Mouse (Mus musculus) midbrain, embryonic 10.5 days (tissue): ENCODE measurements around the gene Tmem238. TPM values are rescaled to one million over a fixed set of nuclear protein-coding genes. Genes with fewer than 3 reads are reported as not detected.
"Not testable (repeated sequence)": the region's sequence is repeated elsewhere in the genome, so short reads cannot be mapped to it uniquely, and the experiment has no call there.

Source experiments
- DNase-seq: peaks from one replicate; pipeline ENCODE4 v3.0.0-alpha.2; 2017; ENCODE audit warnings: low spot score
- H3K27ac ChIP-seq: fragments of 300-500 bp; sonication (generic); replicated peaks from 2 replicates; pipeline ENCODE4 v1.5.1; 2016; ENCODE audit warnings: mild to moderate bottlenecking
- H3K27me3 ChIP-seq: fragments of 300-500 bp; sonication (generic); 2 replicates; pipeline ENCODE4 v1.6.1; 2016; ENCODE audit warnings: low read depth, mild to moderate bottlenecking; ENCODE audit not compliant: poor library complexity, severe bottlenecking
- H3K36me3 ChIP-seq: fragments of 300-500 bp; sonication (generic); 2 replicates; pipeline ENCODE4 v1.6.1; 2016; ENCODE audit warnings: mild to moderate bottlenecking, moderate library complexity
- H3K4me1 ChIP-seq: fragments of 300-500 bp; sonication (generic); 2 replicates; pipeline ENCODE4 v1.6.1; 2016
- H3K4me3 ChIP-seq: fragments of 300-500 bp; sonication (generic); 2 replicates; pipeline ENCODE4 v1.5.1; 2016; ENCODE audit warnings: mild to moderate bottlenecking, moderate library complexity
- H3K9me3 ChIP-seq: fragments of 300-500 bp; sonication (generic); replicated peaks from 2 replicates; pipeline ENCODE4 v1.6.1; 2016; ENCODE audit warnings: mild to moderate bottlenecking
- WGBS: fragments of 180-500 bp; shearing (Covaris S2); methylation state at CpG from one replicate; pipeline ENCODE4 v1.1.7; 2016; 5-methylcytosine and 5-hydroxymethylcytosine counted together
- polyA plus RNA-seq: library from polyadenylated mRNA; unstranded; fragments of >200 nt; fragmentation: Nextera tagmentation; extraction: Ambion mirVana; gene quantifications from 2 replicates; pipeline ENCODE4 v1.2.1, GENCODE M21; 2016

Gene Tmem238
- polyA plus RNA-seq, 1 experiment from 2014 or later: 3.4 TPM

DNA sequence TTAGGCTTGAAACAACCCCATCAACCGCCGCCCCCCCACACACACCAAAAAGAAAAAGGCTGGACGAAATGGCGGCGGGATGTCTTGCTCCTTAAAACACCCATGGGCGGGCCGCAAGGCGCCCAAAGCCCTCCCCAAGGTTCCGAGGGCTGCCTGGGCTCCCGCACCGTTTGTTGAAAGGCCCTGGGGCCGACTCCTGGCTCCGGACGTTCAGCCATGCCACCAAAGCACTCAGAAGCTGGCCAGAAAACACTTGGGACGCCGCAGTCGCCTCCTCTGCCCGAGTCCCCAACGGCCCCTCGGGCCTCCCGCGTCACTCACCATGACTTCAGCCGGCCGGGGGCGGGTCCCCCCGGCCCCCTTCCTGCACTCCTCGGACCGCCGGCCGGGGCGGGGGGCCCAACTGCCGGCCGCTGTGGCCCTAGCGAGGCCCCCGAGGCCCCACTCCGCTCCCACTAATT is 22.4 kb upstream of the Tmem238 start:
- Histone ChIP-seq H3K4me1 (peaks cover 36% of the 10 kb centered on the region), H3K27me3 (no peaks in the 10 kb centered on the region), H3K4me3 (peak overlapping the region; percentile 83), H3K27ac (peak overlapping the region; percentile 97), H3K9me3 (no peaks in the 10 kb centered on the region), H3K36me3 (peaks cover 41% of the 10 kb centered on the region)
- WGBS: under 1% methylated on average over 36 of the region's 36 CpGs
- peak; percentile 60 for DNase-seq

DNA sequence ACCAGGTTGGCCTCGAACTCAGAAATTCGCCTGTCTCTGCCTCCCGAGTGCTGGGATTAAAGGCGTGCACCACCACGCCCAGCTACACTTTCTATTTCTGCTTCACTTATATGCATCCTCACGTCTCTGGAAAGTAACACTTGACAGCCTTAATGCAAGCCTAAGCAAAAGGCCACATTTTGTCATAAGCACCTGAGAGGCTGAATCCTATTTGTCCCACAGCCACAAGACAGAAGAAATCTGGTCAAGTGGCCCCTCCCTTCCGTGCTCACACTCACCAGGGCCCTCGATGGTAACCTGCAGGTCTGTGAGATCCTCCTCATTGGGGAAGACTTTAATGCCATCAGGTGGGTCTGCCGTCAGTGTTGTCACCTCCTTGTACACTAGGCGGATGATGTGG is 21.7 kb upstream of the Tmem238 start:
- peak overlapping the region; percentile 97 for H3K27ac ChIP-seq
- peaks cover 49% of the 10 kb centered on the region for H3K36me3 ChIP-seq
- 47% methylated on average over 10 of the region's 10 CpGs for WGBS
- not testable (repeated sequence) for H3K27me3 ChIP-seq, DNase-seq, H3K9me3 ChIP-seq
- peak overlapping the region; percentile 83 for H3K4me3 ChIP-seq
- peaks cover 36% of the 10 kb centered on the region for H3K4me1 ChIP-seq

DNA sequence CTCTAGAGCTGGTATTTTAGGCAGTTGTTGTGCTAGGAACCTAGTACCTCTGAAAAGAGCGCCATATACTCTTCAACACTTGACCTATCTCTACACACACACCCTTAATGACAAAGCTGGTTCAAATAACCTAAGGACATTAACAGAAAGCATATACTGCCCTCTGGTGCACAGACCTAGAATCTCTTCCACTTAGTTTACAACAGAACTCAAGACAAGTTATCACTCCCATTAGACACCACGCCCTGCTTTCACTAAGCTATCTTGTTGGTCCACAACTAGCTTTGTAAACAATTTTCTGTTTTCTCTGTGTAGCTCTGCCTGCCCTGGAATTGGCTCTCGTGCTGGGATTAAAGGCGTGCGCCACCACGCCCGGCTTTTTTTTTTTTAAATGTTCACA is 17.3 kb upstream of the Tmem238 start:
- H3K4me1 ChIP-seq: peaks cover 29% of the 10 kb centered on the region
- H3K27me3 ChIP-seq: no peaks in the 10 kb centered on the region
- 95% methylated on average over 7 of the region's 7 CpGs for WGBS
- no peak overlapping the region for H3K27ac ChIP-seq
- H3K9me3 ChIP-seq: no peaks in the 10 kb centered on the region
- H3K4me3 ChIP-seq: no peak overlapping the region
- DNase-seq: no peak
- H3K36me3 ChIP-seq: peaks cover 75% of the 10 kb centered on the region

DNA sequence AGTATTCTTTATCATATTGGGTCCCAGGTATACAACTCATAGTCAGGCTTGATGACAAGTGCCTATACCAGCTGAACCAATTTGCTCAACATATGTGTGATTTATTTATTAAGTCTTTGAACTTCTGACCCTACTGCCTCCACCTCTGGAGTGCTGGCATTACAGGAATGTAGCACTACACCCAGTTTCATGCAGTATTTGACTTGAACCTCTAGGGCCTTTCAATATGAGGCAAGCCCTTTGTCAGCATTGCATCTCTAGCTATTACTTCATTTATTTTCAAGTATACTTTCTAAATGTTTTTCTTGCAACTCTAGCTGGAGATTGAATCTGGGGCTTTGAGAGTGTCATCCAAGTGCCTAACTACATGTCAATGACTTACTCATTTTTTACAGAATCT is 12.8 kb upstream of the Tmem238 start:
- H3K4me3 ChIP-seq: no peak overlapping the region
- no peak for DNase-seq
- no peaks in the 10 kb centered on the region for H3K9me3 ChIP-seq
- H3K4me1 ChIP-seq: no peaks in the 10 kb centered on the region
- H3K27me3 ChIP-seq: no peaks in the 10 kb centered on the region
- H3K36me3 ChIP-seq: peaks cover 51% of the 10 kb centered on the region
- no peak overlapping the region for H3K27ac ChIP-seq

DNA sequence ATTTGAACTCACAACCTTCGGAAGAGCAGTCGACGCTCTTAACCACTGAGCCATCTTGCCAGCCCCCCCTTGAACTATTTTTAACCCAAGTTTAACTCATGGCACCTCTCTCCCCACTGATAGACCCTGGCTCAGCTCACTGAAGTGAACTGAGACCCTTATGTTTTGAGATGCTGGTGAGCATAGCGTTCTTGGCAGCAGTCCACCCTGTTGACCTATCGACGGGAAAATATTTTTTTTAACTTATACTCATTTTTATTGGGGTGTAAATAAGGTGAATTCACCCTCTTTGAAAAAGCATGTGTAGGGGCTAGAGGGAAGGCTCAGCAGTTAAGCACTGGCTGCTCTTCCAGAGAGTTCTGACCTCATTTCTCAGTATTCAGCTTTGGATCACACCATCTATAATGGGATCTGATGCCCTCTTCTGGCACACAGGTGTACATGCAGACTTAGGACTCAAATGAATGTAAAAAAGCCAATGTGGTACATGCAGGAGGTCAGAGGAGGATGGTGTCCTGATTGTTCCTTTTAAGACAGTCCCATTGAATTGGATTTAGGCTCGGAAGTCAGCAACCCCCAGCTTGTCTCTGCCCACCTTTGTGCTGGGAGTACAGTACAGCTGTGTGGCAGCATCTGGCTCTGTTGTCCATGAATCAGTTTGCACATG is 6.4 kb upstream of the Tmem238 start:
- no peak for DNase-seq
- H3K36me3 ChIP-seq: peaks cover 51% of the 10 kb centered on the region
- H3K27ac ChIP-seq: no peak overlapping the region
- peaks cover 1% of the 10 kb centered on the region; the same call in 1 of the 2 replicates for H3K27me3 ChIP-seq
- H3K4me1 ChIP-seq: peaks cover 15% of the 10 kb centered on the region
- WGBS: 73% methylated on average over 7 of the region's 7 CpGs
- H3K4me3 ChIP-seq: no peak overlapping the region
- no peaks in the 10 kb centered on the region for H3K9me3 ChIP-seq

DNA sequence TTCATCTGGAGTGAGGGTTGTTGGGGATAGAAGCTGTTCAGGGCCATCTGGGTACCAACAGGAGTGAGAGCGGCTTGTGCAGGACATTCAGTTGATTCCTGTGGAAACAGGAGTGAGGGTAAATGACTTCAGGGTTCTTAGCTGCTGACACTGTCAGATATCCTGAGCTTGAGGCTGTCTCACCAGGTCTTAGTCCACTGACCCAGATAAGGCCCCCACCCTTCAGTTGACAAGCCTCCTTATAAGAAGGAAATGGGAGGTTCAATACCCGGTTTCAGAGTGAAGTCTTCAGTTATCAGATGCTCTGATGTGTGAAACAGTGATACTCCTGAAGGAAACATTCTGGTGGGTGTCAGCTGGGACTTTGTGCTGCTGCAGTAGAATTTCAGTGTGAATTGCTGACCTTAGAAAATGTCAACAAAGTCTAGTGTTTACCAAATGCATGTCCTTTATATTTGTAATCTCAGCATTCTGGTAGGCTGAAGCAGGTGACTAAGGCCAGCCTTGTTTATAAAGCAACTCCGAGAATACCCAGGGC is 5.2 kb upstream of the Tmem238 start:
- H3K27ac ChIP-seq: no peak overlapping the region
- peaks cover 15% of the 10 kb centered on the region for H3K4me1 ChIP-seq
- H3K4me3 ChIP-seq: peak overlapping the region; percentile 80
- peaks cover 12% of the 10 kb centered on the region for H3K27me3 ChIP-seq
- 88% methylated on average over 3 of the region's 3 CpGs for WGBS
- no peak for DNase-seq
- H3K9me3 ChIP-seq: no peaks in the 10 kb centered on the region
- H3K36me3 ChIP-seq: peaks cover 51% of the 10 kb centered on the region

DNA sequence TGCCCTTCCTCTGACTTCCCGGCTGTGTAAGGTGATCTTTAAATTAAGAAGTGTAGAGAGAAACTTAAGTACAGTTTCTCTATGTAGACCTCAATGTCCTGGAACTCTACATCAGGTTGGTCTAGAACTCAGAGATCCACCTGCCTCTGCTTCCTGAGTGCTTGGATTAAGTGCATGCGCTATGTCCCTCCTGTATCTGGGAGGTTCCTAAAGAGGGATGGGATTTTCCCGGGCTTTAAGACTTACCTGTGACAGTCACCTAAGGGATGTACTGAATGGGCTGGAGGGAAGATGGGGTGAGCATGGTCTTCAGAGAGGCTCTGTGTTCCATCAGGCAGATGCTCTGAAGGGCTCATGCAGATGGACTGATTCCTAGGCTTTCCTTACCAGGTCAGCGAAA is 4.2 kb upstream of the Tmem238 start:
- H3K27me3 ChIP-seq: peaks cover 22% of the 10 kb centered on the region
- no peak for DNase-seq
- no peaks in the 10 kb centered on the region for H3K9me3 ChIP-seq
- WGBS: 39% methylated on average over 4 of the region's 4 CpGs
- H3K4me1 ChIP-seq: peaks cover 26% of the 10 kb centered on the region
- peaks cover 49% of the 10 kb centered on the region for H3K36me3 ChIP-seq
- H3K27ac ChIP-seq: peak overlapping the region; percentile 93
- H3K4me3 ChIP-seq: peak overlapping the region; percentile 80

DNA sequence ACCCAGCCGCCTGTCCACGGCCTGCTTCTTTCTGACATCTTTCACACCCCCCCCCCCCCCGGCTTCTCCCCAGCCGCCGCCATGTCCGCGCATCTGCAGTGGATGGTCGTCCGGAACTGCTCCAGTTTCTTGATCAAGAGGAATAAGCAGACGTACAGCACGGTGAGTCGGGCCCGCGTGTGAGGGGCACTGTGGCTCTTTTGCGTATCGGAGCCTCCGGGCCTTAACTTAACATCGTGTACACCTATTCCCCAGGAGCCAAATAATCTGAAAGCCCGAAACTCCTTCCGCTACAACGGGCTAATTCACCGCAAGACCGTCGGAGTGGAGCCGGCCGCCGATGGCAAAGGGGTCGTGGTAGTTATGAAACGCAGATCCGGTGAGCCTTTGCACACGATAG is 3.8 kb upstream of the Tmem238 start:
- H3K4me1 ChIP-seq: peaks cover 29% of the 10 kb centered on the region
- under 1% methylated on average over 31 of the region's 31 CpGs for WGBS
- H3K9me3 ChIP-seq, DNase-seq: not testable (repeated sequence)
- peak overlapping the region; percentile 93 for H3K27ac ChIP-seq
- peaks cover 26% of the 10 kb centered on the region for H3K27me3 ChIP-seq
- H3K4me3 ChIP-seq: peak overlapping the region; percentile 80
- peaks cover 48% of the 10 kb centered on the region for H3K36me3 ChIP-seq

DNA sequence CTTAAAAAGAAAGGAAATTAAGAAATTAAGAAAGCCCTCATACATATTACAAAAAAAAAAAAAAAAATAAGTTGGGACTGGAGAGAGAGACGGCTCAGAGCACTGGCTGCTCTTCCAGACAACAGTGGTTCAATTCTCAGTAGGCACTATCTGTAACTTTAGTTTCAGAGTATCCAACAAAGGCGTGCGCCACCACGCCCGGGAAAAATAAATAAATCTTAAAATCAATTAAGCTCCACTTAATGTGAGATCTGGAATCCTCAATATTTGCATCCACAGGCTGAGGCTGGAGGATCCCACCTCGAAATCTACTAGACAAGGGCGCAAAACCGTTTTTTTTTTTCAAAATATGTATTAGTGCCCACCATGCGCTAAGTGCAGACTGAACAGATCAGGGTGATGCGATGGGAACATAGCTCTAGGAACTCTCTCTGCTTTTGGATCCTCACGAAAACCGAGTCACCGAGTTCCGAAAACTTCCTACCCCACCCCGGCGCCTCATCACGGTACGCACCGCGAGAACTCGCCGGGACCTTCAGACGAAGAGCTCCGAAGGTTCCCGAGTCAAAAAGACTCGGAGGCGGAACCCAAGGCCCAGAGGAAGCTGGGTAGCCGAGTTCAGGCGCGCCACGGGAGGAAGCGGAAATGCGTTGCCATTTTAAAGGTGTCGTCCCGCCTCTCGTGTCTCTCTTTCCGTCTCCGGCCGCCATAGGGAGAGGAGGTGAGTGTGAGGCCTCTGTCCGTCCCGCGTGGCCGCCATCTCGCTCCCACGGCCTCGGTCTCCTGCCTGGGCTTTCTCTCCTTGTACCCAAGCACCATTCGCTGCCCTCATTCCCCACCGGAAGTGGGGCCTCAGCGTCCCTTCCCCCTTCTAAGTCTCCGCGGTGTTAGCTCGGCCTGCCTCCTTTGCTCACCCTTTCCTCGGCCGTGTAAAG is 3.1 kb upstream of the Tmem238 start, which contains the start of gene Rpl28:
TSS of gene Rpl28 (plus strand) at position 597 of the 935 bp plus-strand sequence.
- peak; percentile 96 for DNase-seq
- H3K4me3 ChIP-seq: peak within 1 kb of the TSS; percentile 80
- peak within 1 kb of the TSS; percentile 93 for H3K27ac ChIP-seq
- H3K9me3 ChIP-seq: no peaks in the 10 kb centered on the region
- H3K4me1 ChIP-seq: peaks cover 29% of the 10 kb centered on the region
- peaks cover 41% of the 10 kb centered on the region for H3K36me3 ChIP-seq
- H3K27me3 ChIP-seq: peaks cover 33% of the 10 kb centered on the region
- WGBS: 2% methylated on average over 54 of the region's 54 CpGs

DNA sequence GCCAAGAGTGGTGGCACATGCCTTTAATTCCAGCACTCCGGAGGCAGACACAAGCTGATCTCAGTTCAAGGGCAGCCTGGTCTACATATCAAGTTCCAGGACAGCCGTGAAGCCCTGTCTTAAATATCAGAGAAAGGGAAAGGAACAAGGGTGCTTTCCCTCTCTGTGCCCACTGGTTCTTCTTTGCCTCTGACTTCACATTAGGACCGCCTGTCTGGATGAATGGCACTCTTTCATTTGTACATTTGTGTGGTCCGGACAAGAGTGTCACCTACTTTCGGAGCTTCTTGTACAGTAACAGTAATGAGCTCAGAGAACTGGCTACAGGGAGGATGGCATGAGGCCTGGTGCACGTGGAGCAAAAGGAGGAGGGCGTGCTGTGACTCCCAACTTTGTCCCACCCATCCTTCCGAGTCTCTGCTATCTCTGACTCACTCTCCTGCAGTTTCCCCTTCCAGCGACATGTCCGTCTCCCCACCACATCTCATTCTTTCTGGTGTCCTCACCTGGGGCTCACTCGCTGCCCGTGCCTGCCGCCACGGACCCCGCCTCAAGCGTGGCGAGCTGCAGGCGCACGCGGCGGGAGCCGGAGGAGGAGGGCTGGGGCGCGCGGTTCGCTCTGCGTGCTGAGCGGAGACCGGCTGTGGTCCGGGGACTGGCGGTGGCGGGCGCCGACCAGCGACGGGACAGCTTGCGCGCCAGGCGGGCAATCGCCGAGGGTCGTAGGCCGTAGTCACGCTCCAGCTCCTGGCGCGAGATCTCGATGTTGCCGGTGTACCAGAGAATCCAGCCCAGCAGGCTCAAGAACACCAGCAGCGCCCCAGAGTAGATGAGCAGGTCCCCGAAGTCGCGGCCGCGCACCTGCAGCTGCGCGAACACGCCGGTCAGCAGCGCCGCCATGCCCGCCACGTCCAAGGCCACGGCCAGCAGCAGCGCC is 689 bp downstream of the Tmem238 start:
- Histone ChIP-seq H3K9me3 (no peaks in the 10 kb centered on the region), H3K4me3 (peak overlapping the region; percentile 62), H3K36me3 (peaks cover 3% of the 10 kb centered on the region), H3K27ac (peak overlapping the region; percentile 89), H3K27me3 (peaks cover 45% of the 10 kb centered on the region), H3K4me1 (peaks cover 17% of the 10 kb centered on the region)
- WGBS: 3% methylated on average over 64 of the region's 64 CpGs
- DNase-seq: peak; percentile 83

DNA sequence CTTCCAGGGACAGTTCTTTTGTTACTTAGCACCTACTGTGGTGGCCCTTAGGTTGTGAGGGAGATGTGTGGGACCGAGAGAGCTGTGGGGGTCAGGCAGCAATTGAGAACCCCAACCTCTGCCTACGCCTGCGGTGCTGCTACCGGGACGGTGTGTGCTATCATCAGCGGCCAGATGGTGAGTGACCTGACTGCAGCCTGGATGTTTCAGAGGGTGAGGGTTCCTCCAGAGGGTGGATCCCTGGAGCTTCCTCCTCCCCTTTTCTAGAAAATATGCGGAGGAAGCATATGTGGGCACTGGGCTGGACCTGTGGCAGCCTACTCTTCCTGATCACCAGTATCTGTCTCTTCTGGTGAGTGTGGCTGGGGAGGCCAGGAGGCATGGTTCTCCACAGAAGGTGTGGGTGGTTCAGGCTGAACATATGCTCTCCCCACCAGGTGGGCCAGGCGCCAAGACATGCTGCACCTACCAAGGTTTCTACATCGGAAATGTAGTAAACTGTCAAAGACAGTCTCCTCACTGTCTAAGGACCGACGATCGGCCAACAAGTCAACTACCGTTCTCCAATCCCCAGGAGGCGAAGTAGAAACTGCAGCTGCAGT is 5.7 kb downstream of the Tmem238 start:
- Histone ChIP-seq H3K4me1 (peaks cover 26% of the 10 kb centered on the region), H3K9me3 (no peaks in the 10 kb centered on the region), H3K36me3 (no peaks in the 10 kb centered on the region), H3K4me3 (no peak overlapping the region), H3K27ac (no peak overlapping the region), H3K27me3 (peaks cover 53% of the 10 kb centered on the region)
- DNase-seq: no peak
- 87% methylated on average over 14 of the region's 14 CpGs for WGBS
